Mouse (Mus musculus) kidney, adult 2 months (tissue): Measurements from ENCODE around the gene Chek1. TPM values are rescaled to one million over a fixed set of nuclear protein-coding genes. Genes with fewer than 3 reads are reported as not detected.

Source experiments
- DNase-seq: peaks from one replicate; pipeline ENCODE4 v3.0.0; 2021
- H3K27ac ChIP-seq: fragments of 200-500 bp; 2 replicates; pipeline ENCODE4 v1.5.1; 2012; ENCODE audit warnings: low read depth, low read length, control low read depth, inconsistent platforms; ENCODE audit not compliant: insufficient read depth
- H3K27me3 ChIP-seq: fragments of 200-500 bp; replicated peaks from 2 replicates; pipeline ENCODE4 v1.6.1; 2012; ENCODE audit warnings: mild to moderate bottlenecking, moderate library complexity, low read length, inconsistent platforms; ENCODE audit not compliant: control insufficient read depth, insufficient read depth
- H3K36me3 ChIP-seq: fragments of 200-500 bp; 2 replicates; pipeline ENCODE4 v1.6.1; 2012; ENCODE audit warnings: mild to moderate bottlenecking, moderate library complexity, low read length, inconsistent platforms; ENCODE audit not compliant: control insufficient read depth, insufficient read depth
- H3K4me1 ChIP-seq: fragments of 200-500 bp; 2 replicates; pipeline ENCODE4 v1.6.1; 2011; ENCODE audit warnings: low read length; ENCODE audit not compliant: control insufficient read depth, insufficient read depth
- H3K4me3 ChIP-seq: fragments of 200-500 bp; 2 replicates; pipeline ENCODE4 v1.5.1; 2011; ENCODE audit warnings: mild to moderate bottlenecking, low read depth, low read length, control low read depth; ENCODE audit not compliant: insufficient read depth
- CTCF ChIP-seq: fragments of 200-500 bp; conservative IDR thresholded peaks from 2 replicates; pipeline ENCODE4 v1.5.1; 2011; ENCODE audit warnings: low read depth, mild to moderate bottlenecking, control low read depth, low read length, moderate library complexity, mixed read lengths; ENCODE audit not compliant: insufficient read depth, insufficient read length
- POLR2A ChIP-seq: fragments of 200-500 bp; IDR thresholded peaks from one replicate; pipeline ENCODE4 v1.6.1; 2011; ENCODE audit warnings: low read depth, low read length, control low read depth
- WGBS: fragments of 180-500 bp; shearing (Covaris S2); methylation state at CpG from one replicate; pipeline ENCODE4 v1.1.7; 2018; 5-methylcytosine and 5-hydroxymethylcytosine counted together
- polyA plus RNA-seq: library from polyadenylated mRNA; depleted of rRNA; stranded (reverse); fragments of >200 nt; gene quantifications from 2 replicates; pipeline ENCODE4 v1.2.3, GENCODE M21; 2012; rRNA removed

The Chek1 gene
- polyA plus RNA-seq, 1 experiment = 0.11 TPM

DNA sequence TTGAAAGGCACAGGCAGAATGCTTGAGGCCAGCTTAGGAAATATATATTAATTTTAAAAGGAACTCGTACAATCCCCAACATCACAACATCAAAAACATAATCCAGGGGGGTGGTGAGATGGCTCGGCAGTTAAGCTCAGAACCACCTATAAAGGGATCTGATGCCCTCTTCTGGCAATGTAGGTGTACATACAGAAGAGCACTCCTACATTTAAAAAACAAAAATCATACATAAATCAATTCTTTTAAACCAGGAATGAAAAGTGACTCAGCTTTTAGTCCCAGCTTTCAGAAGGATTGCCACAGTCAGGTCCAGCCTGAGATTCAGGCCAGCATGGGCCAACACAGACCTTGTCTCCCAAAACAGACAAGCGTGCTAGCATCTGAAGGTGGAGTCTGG lies 10.2 kb downstream of the Chek1 start:
- Histone ChIP-seq H3K27ac (no peak overlapping the region), H3K4me1 (no peaks in the 10 kb centered on the region), H3K4me3 (no peak overlapping the region), H3K36me3 (no peaks in the 10 kb centered on the region), H3K27me3 (no peaks in the 10 kb centered on the region)
- WGBS = 69% methylated on average over 3 of the region's 3 CpGs
- TF ChIP-seq POLR2A = no peak
- DNase-seq = no peak

GRCm38 (mm10) chr9:36707304-36707703 lies 19.6 kb downstream of the Chek1 start:
- Histone ChIP-seq H3K4me1 (no peaks in the 10 kb centered on the region), H3K27ac (no peak overlapping the region), H3K4me3 (no peak overlapping the region), H3K27me3 (no peaks in the 10 kb centered on the region), H3K36me3 (no peaks in the 10 kb centered on the region)
- no peak for DNase-seq
- no peak for TF ChIP-seq POLR2A
- no peak for TF ChIP-seq CTCF
- WGBS = 92% methylated on average over 6 of the region's 6 CpGs

DNA sequence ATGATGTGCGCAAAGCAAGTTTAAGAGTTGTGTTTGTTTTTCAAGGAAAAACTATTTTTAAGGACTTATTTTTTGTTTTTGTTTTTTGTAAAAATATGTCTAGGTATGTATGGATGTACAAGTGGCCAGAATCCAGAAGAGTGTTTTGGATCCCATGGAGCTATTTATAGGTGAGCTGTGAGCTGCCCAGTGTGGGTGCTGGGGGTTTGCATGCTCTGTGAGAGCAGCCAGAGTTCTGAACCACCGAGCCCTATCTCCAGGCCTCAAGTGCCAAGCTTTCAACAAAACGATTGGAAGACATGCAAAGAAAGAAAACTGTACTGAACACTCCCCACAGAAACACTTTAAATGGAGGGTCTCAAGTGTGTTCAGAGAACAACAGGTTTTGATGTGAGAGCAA lies 20.9 kb downstream of the Chek1 start:
- DNase-seq = no peak
- TF ChIP-seq POLR2A = no peak
- Histone ChIP-seq H3K4me1 (no peaks in the 10 kb centered on the region), H3K4me3 (no peak overlapping the region), H3K27ac (no peak overlapping the region), H3K36me3 (no peaks in the 10 kb centered on the region), H3K27me3 (no peaks in the 10 kb centered on the region)
- 83% methylated on average over 3 of the region's 3 CpGs for WGBS

DNA sequence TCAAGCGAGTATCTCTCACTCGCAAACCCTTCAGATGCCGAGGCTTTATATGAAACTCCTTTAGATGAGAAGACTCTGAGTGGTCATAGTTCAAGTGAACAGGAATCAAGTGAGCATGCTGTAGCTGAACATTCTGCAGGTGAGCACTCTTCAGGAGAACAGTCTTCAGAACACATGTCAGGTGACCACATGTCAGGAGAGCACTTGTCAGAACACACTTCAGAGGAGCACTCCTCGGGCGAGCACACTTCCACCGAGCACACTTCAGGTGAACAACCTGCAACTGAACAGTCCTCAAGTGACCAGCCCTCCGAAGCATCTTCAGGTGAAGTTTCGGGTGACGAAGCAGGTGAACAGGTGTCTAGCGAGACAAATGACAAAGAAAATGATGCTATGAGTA lies 32.6 kb downstream of the Chek1 start:
- H3K27ac ChIP-seq = no peak overlapping the region
- TF ChIP-seq POLR2A (no peak), CTCF (no peak)
- no peaks in the 10 kb centered on the region for H3K4me1 ChIP-seq
- H3K27me3 ChIP-seq = no peaks in the 10 kb centered on the region
- DNase-seq = no peak
- no peak overlapping the region for H3K4me3 ChIP-seq
- no peaks in the 10 kb centered on the region for H3K36me3 ChIP-seq
- 90% methylated on average over 10 of the region's 10 CpGs for WGBS

GRCm38 (mm10) chr9:36692920-36693319 lies 33.9 kb downstream of the Chek1 start, which contains the start of gene Acrv1:
TSS of gene Acrv1 (plus strand) at chr9:36693220.
- no peak within 1 kb of the TSS for H3K27ac ChIP-seq
- DNase-seq = no peak
- H3K27me3 ChIP-seq = no peaks in the 10 kb centered on the region
- H3K4me1 ChIP-seq = no peaks in the 10 kb centered on the region
- no peak within 1 kb of the TSS for H3K4me3 ChIP-seq
- 58% methylated on average over 1 of the region's 1 CpGs for WGBS
- no peaks in the 10 kb centered on the region for H3K36me3 ChIP-seq
- TF ChIP-seq POLR2A (no peak), CTCF (no peak)

- no peaks in the 10 kb centered on the region for H3K36me3 ChIP-seq
- H3K4me3 ChIP-seq = no peak overlapping the region
- H3K27me3 ChIP-seq = no peaks in the 10 kb centered on the region
- TF ChIP-seq POLR2A (no peak), CTCF (no peak)
- DNase-seq = no peak
- H3K4me1 ChIP-seq = no peaks in the 10 kb centered on the region
- no peak overlapping the region for H3K27ac ChIP-seq
Observed at GRCm38 (mm10) chr9:36687329-36687728, 39.5 kb downstream of the Chek1 start.

- DNase-seq = no peak
- Histone ChIP-seq H3K36me3 (no peaks in the 10 kb centered on the region), H3K27me3 (no peaks in the 10 kb centered on the region), H3K27ac (no peak overlapping the region), H3K4me1 (no peaks in the 10 kb centered on the region), H3K4me3 (no peak overlapping the region)
- WGBS = 46% methylated on average over 2 of the region's 2 CpGs
- no peak for TF ChIP-seq POLR2A
- no peak for TF ChIP-seq CTCF
Observed at GRCm38 (mm10) chr9:36681424-36681823, 45.4 kb downstream of the Chek1 start.

Other genes starting within 250 kb of the Chek1 start
- not detected in 2 replicates for gene Gm5615, start 185.1 kb downstream of the Chek1 start, polyA plus RNA-seq
- not detected in 2 replicates for gene Gm17689, start 144.4 kb downstream of the Chek1 start, polyA plus RNA-seq
- gene A630095E13Rik, start 83.7 kb downstream of the Chek1 start, polyA plus RNA-seq = not detected in 2 replicates
- gene Acrv1, start 33.8 kb downstream of the Chek1 start, polyA plus RNA-seq = 0.16 and 0.31 TPM in 2 replicates
- 194 and 199 TPM in 2 replicates for gene Stt3a, start 40.6 kb upstream of the Chek1 start, polyA plus RNA-seq
- gene Ei24, start 70.3 kb upstream of the Chek1 start, polyA plus RNA-seq = 85.9 and 94.1 TPM in 2 replicates
- gene Fez1, start 94.8 kb upstream of the Chek1 start, polyA plus RNA-seq = 0.33 and 0.60 TPM in 2 replicates